Mouse (Mus musculus) CD4-positive, CD25-positive, alpha-beta regulatory T cell (primary cell): ENCODE measurements around the gene Fkbp9. TPM values are rescaled to one million over a fixed set of nuclear protein-coding genes. Genes with fewer than 3 reads are reported as not detected.

Source experiments
- polyA plus RNA-seq: library from polyadenylated mRNA; unstranded; fragments of 100-300 nt; shearing (Covaris generic); gene quantifications from one replicate; pipeline ENCODE4 v1.2.1, GENCODE M21; 2017

Gene Fkbp9
- polyA plus RNA-seq, result 0.07 TPM

DNA sequence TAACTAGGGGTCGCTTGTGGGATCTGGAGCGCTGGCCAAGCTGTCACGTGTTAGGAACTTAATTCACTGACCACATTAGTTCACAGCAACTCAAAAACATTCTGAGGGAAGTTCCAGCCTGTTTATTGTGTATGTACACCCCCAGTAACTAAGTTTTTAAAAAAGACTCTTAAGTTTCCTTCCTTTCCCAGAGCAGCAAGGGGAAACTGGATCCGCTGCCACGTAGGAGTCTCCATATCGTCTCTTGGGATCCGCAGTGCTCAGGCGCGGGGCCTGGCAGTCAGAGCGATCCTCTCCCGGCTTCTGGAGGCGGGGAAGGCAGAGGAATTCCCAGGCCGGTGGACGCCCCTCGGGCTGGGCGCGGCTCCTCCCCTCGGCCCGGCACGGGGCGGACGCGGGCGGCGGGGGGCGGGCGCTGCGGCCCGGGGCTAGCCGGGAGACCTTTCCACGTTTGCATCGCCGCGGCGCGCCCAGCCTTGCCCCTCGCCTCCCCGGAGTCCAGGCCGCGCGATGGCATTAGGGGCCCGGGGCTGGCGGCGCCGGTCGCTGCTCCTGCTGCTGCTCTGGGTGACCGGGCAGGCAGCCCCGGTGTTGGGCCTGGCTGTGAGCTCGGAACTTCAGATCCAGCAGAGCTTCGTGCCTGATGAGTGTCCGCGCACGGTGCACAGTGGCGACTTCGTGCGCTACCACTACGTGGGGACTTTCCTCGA lies at the start of gene Fkbp9:
Gene Fkbp9, plus strand, starts transcription at position 363 of the 710 bp plus-strand sequence.

DNA sequence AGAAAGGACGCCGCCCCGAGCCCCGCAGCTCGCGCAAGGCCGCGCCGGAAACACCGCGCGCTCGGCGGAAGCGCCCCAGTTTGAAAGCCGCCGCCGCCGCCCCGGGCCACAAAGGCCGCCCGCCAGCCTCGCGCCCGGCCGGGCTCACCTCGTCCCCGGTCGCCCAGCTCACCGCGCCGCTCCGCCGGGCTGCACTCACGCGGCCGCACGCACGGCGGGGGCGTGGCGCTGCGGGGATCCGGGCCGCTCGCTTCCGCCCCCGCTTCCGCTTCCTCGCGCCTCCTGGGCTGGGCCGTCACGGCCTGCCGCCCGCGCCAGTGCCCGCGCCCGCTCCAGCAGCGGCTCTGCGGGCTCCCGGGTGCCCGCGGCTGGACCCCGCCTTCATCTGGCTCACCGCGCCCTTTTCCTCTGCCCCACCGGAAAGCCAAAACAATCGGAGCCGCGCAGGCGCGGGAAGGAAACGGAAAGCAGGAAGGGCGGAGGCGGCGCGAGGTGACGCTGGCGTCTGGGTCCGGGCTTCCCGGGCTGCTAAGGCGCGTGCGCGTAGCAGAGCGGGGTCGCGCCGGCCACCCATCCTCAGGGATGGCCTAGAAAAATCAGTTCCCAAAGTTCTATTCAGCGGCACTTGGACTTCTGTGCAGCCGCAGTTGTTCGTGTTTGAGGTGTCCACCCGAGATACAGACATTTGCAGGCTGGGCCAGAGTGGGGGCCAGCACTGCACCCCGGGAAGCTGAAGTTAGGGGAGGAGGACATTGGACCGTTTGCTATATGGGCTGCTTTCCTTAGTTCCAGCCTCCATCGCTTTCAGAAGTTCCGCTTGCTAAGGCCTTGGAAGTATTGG lies 34.3 kb upstream of the Fkbp9 start, which contains the start of gene Kbtbd2:
Gene Kbtbd2, minus strand, starts transcription at position 503 of the 841 bp plus-strand sequence.

GRCm38 (mm10) chr6:56923726-56924707 lies 92.2 kb downstream of the Fkbp9 start, which contains the start of the genes Nt5c3 and Vmn1r4:
TSS of gene Nt5c3 (minus strand) at chr6:56923932.
TSS of gene Vmn1r4 (plus strand) at chr6:56924015.

Other genes with a start within 250 kb of the Fkbp9 start
- 133 TPM for gene Lsm5, start 127.3 kb upstream of the Fkbp9 start, polyA plus RNA-seq
- gene Avl9, start 117.2 kb upstream of the Fkbp9 start, polyA plus RNA-seq, result 31.1 TPM
- gene Kbtbd2, start 34.2 kb upstream of the Fkbp9 start, polyA plus RNA-seq, result 67.7 TPM
- gene Nt5c3, start 91.9 kb downstream of the Fkbp9 start, polyA plus RNA-seq, result 87.8 TPM
- 0.08 TPM for gene Vmn1r4, start 92.0 kb downstream of the Fkbp9 start, polyA plus RNA-seq
- gene Vmn1r5, start 138.2 kb downstream of the Fkbp9 start, polyA plus RNA-seq, result not detected
- 0.02 TPM for gene Vmn1r6, start 165.2 kb downstream of the Fkbp9 start, polyA plus RNA-seq
- gene Vmn1r7, start 193.3 kb downstream of the Fkbp9 start, polyA plus RNA-seq, result not detected
- not detected for gene Vmn1r8, start 200.2 kb downstream of the Fkbp9 start, polyA plus RNA-seq
- not detected for gene Vmn1r9, start 234.7 kb downstream of the Fkbp9 start, polyA plus RNA-seq